Mouse (Mus musculus): ENCODE data around the gene Ethe1. TPM values are rescaled to one million over a fixed set of nuclear protein-coding genes. Genes with fewer than 3 reads are reported as not detected.

Gene Ethe1
- polyA plus RNA-seq, 1 experiment from 2014 or later, result 38.1 TPM

- H3K4me1 ChIP-seq (ENCODE audit: control insufficient read depth, insufficient read depth, low read length), result peaks cover 11% of the 10 kb centered on the region
- peak overlapping the region; percentile 70 for H3K4me3 ChIP-seq (ENCODE audit: low read length)
- H3K4me2 ChIP-seq (ENCODE audit: low read depth, low read length), result peak overlapping the region; percentile 62
- no peaks in the 10 kb centered on the region for H3K27me3 ChIP-seq (replicated peaks; ENCODE audit: control insufficient read depth, insufficient read depth, low read length)
- 24% methylated on average over 13 of the region's 13 CpGs for WGBS
- H3K9ac ChIP-seq (ENCODE audit: low read depth, low read length), result peak overlapping the region; percentile 87
- no peak overlapping the region for H3K27ac ChIP-seq (ENCODE audit: low read length)
- H3K9me3 ChIP-seq (ENCODE audit: control insufficient read depth, low read length), result peaks cover 3% of the 10 kb centered on the region; the same call in 1 of the 2 replicates
- H3K36me3 ChIP-seq (ENCODE audit: control insufficient read depth, insufficient read depth, low read length), result peaks cover 5% of the 10 kb centered on the region; the same call in 1 of the 2 replicates
- no peak; the same call in 1 of the 2 replicates for ATAC-seq
Measured at GRCm38 (mm10) chr7:24547534-24548036, 39.8 kb upstream of the Ethe1 start.

GRCm38 (mm10) chr7:24551985-24552759 lies 35.2 kb upstream of the Ethe1 start:
- Histone ChIP-seq H3K9me3 (ENCODE audit: control insufficient read depth, low read length) (no peaks in the 10 kb centered on the region), H3K27me3 (replicated peaks; ENCODE audit: control insufficient read depth, insufficient read depth, low read length) (no peaks in the 10 kb centered on the region), H3K4me2 (ENCODE audit: low read depth, low read length) (no peak overlapping the region), H3K4me1 (ENCODE audit: control insufficient read depth, insufficient read depth, low read length) (peaks cover 4% of the 10 kb centered on the region; the same call in 1 of the 2 replicates), H3K4me3 (ENCODE audit: low read length) (no peak overlapping the region), H3K36me3 (ENCODE audit: control insufficient read depth, insufficient read depth, low read length) (peaks cover 15% of the 10 kb centered on the region), H3K27ac (ENCODE audit: low read length) (no peak overlapping the region), H3K9ac (ENCODE audit: low read depth, low read length) (no peak overlapping the region)
- WGBS, result 84% methylated on average over 12 of the region's 12 CpGs
- ATAC-seq, result no peak

GRCm38 (mm10) chr7:24555786-24556185 lies 31.6 kb upstream of the Ethe1 start:
- Histone ChIP-seq H3K4me1 (ENCODE audit: control insufficient read depth, insufficient read depth, low read length) (no peaks in the 10 kb centered on the region), H3K36me3 (ENCODE audit: control insufficient read depth, insufficient read depth, low read length) (peaks cover 12% of the 10 kb centered on the region), H3K27me3 (replicated peaks; ENCODE audit: control insufficient read depth, insufficient read depth, low read length) (no peaks in the 10 kb centered on the region), H3K27ac (ENCODE audit: low read length) (no peak overlapping the region), H3K9me3 (ENCODE audit: control insufficient read depth, low read length) (no peaks in the 10 kb centered on the region), H3K9ac (ENCODE audit: low read depth, low read length) (no peak overlapping the region), H3K4me3 (ENCODE audit: low read length) (no peak overlapping the region), H3K4me2 (ENCODE audit: low read depth, low read length) (no peak overlapping the region)
- 93% methylated on average over 10 of the region's 10 CpGs for WGBS
- ATAC-seq, result no peak

- Histone ChIP-seq H3K4me2 (ENCODE audit: low read depth, low read length) (no peak overlapping the region), H3K27me3 (replicated peaks; ENCODE audit: control insufficient read depth, insufficient read depth, low read length) (no peaks in the 10 kb centered on the region), H3K4me1 (ENCODE audit: control insufficient read depth, insufficient read depth, low read length) (no peaks in the 10 kb centered on the region), H3K27ac (ENCODE audit: low read length) (no peak overlapping the region), H3K4me3 (ENCODE audit: low read length) (no peak overlapping the region), H3K36me3 (ENCODE audit: control insufficient read depth, insufficient read depth, low read length) (peaks cover 9% of the 10 kb centered on the region), H3K9ac (ENCODE audit: low read depth, low read length) (no peak overlapping the region), H3K9me3 (ENCODE audit: control insufficient read depth, low read length) (no peaks in the 10 kb centered on the region)
- 89% methylated on average over 4 of the region's 4 CpGs for WGBS
- no peak for ATAC-seq
Measured at GRCm38 (mm10) chr7:24561450-24561849, 25.9 kb upstream of the Ethe1 start.

GRCm38 (mm10) chr7:24563191-24563836 lies 24.0 kb upstream of the Ethe1 start:
- WGBS, result 88% methylated on average over 8 of the region's 8 CpGs
- Histone ChIP-seq H3K4me2 (ENCODE audit: low read depth, low read length) (no peak overlapping the region), H3K36me3 (ENCODE audit: control insufficient read depth, insufficient read depth, low read length) (peaks cover 16% of the 10 kb centered on the region), H3K4me3 (ENCODE audit: low read length) (no peak overlapping the region), H3K27me3 (replicated peaks; ENCODE audit: control insufficient read depth, insufficient read depth, low read length) (no peaks in the 10 kb centered on the region), H3K4me1 (ENCODE audit: control insufficient read depth, insufficient read depth, low read length) (no peaks in the 10 kb centered on the region), H3K27ac (ENCODE audit: low read length) (no peak overlapping the region), H3K9me3 (ENCODE audit: control insufficient read depth, low read length) (no peaks in the 10 kb centered on the region), H3K9ac (ENCODE audit: low read depth, low read length) (no peak overlapping the region)
- ATAC-seq, result no peak

GRCm38 (mm10) chr7:24563837-24564206 lies 23.5 kb upstream of the Ethe1 start:
- H3K9me3 ChIP-seq (ENCODE audit: control insufficient read depth, low read length), result no peaks in the 10 kb centered on the region
- H3K27me3 ChIP-seq (replicated peaks; ENCODE audit: control insufficient read depth, insufficient read depth, low read length), result no peaks in the 10 kb centered on the region
- WGBS, result 83% methylated on average over 4 of the region's 4 CpGs
- no peaks in the 10 kb centered on the region for H3K4me1 ChIP-seq (ENCODE audit: control insufficient read depth, insufficient read depth, low read length)
- no peak overlapping the region for H3K4me3 ChIP-seq (ENCODE audit: low read length)
- no peak overlapping the region for H3K4me2 ChIP-seq (ENCODE audit: low read depth, low read length)
- peaks cover 18% of the 10 kb centered on the region for H3K36me3 ChIP-seq (ENCODE audit: control insufficient read depth, insufficient read depth, low read length)
- H3K9ac ChIP-seq (ENCODE audit: low read depth, low read length), result no peak overlapping the region
- ATAC-seq, result no peak
- H3K27ac ChIP-seq (ENCODE audit: low read length), result no peak overlapping the region

- Histone ChIP-seq H3K27ac (ENCODE audit: low read length) (no peak overlapping the region), H3K4me1 (ENCODE audit: control insufficient read depth, insufficient read depth, low read length) (no peaks in the 10 kb centered on the region), H3K36me3 (ENCODE audit: control insufficient read depth, insufficient read depth, low read length) (peaks cover 18% of the 10 kb centered on the region), H3K4me3 (ENCODE audit: low read length) (no peak overlapping the region), H3K4me2 (ENCODE audit: low read depth, low read length) (no peak overlapping the region), H3K27me3 (replicated peaks; ENCODE audit: control insufficient read depth, insufficient read depth, low read length) (no peaks in the 10 kb centered on the region), H3K9me3 (ENCODE audit: control insufficient read depth, low read length) (no peaks in the 10 kb centered on the region), H3K9ac (ENCODE audit: low read depth, low read length) (no peak overlapping the region)
- ATAC-seq, result no peak; the same call in 1 of the 2 replicates
- WGBS, result 69% methylated on average over 6 of the region's 6 CpGs
Measured at GRCm38 (mm10) chr7:24564607-24565265, 22.6 kb upstream of the Ethe1 start.

- Histone ChIP-seq H3K4me2 (ENCODE audit: low read depth, low read length) (no peak overlapping the region), H3K27me3 (replicated peaks; ENCODE audit: control insufficient read depth, insufficient read depth, low read length) (no peaks in the 10 kb centered on the region), H3K9me3 (ENCODE audit: control insufficient read depth, low read length) (no peaks in the 10 kb centered on the region), H3K4me1 (ENCODE audit: control insufficient read depth, insufficient read depth, low read length) (no peaks in the 10 kb centered on the region), H3K36me3 (ENCODE audit: control insufficient read depth, insufficient read depth, low read length) (peaks cover 18% of the 10 kb centered on the region), H3K27ac (ENCODE audit: low read length) (no peak overlapping the region), H3K4me3 (ENCODE audit: low read length) (no peak overlapping the region), H3K9ac (ENCODE audit: low read depth, low read length) (no peak overlapping the region)
- WGBS, result 88% methylated on average over 11 of the region's 11 CpGs
- ATAC-seq, result no peak
Measured at GRCm38 (mm10) chr7:24565627-24566026, 21.7 kb upstream of the Ethe1 start.

GRCm38 (mm10) chr7:24566206-24566605 lies 21.1 kb upstream of the Ethe1 start:
- no peak overlapping the region for H3K9ac ChIP-seq (ENCODE audit: low read depth, low read length)
- no peaks in the 10 kb centered on the region for H3K27me3 ChIP-seq (replicated peaks; ENCODE audit: control insufficient read depth, insufficient read depth, low read length)
- 95% methylated on average over 9 of the region's 9 CpGs for WGBS
- peaks cover 18% of the 10 kb centered on the region for H3K36me3 ChIP-seq (ENCODE audit: control insufficient read depth, insufficient read depth, low read length)
- H3K4me2 ChIP-seq (ENCODE audit: low read depth, low read length), result no peak overlapping the region
- no peaks in the 10 kb centered on the region for H3K9me3 ChIP-seq (ENCODE audit: control insufficient read depth, low read length)
- H3K4me1 ChIP-seq (ENCODE audit: control insufficient read depth, insufficient read depth, low read length), result no peaks in the 10 kb centered on the region
- no peak overlapping the region for H3K27ac ChIP-seq (ENCODE audit: low read length)
- no peak overlapping the region for H3K4me3 ChIP-seq (ENCODE audit: low read length)
- ATAC-seq, result no peak

Data from intestine, embryonic 16.5 days (tissue).